In genomic region chr8:83900957-83901270, GRCm38 (mm10) we compare ENCODE assay signal across 9 mouse cellular contexts. TPM values are rescaled to one million over a fixed set of nuclear protein-coding genes. Genes with fewer than 3 reads are reported as not detected.
DNase-seq lines count a peak whose midpoint lies in the region; ATAC-seq lines count a peak whose summit lies in the region.
"Had no signal": no experiment of that assay in that cellular context is flagged by ENCODE, and none has a peak within 500 bp of the region (broad histone marks: within the 10 kb centered on the region; RNA-seq: fewer than 3 reads in every experiment).

No protein-coding gene starts in this region.

- no peaks in the 10 kb centered on the region for H3K9me3 ChIP-seq in liver, embryonic 16.5 days (replicated peaks; ENCODE audit: control insufficient read depth, low read length)

- H3K4me2 ChIP-seq in liver, embryonic 16.5 days (ENCODE audit: low read depth, low read length) = peak overlapping the region; percentile 85

- peaks cover 11% of the 10 kb centered on the region for H3K4me1 ChIP-seq in liver, embryonic 16.5 days (ENCODE audit: control insufficient read depth, low read depth, low read length)

- H3K27ac ChIP-seq in liver, embryonic 16.5 days (ENCODE audit: low read length) = no peak overlapping the region

- WGBS in liver, embryonic 16.5 days (ENCODE audit: insufficient replicate concordance) = under 1% methylated on average over 37 of the region's 40 CpGs

- H3K36me3 ChIP-seq in liver, embryonic 16.5 days (ENCODE audit: control insufficient read depth, insufficient read depth) = no peaks in the 10 kb centered on the region

- no peak for ATAC-seq in liver, embryonic 16.5 days (ENCODE audit: low read depth)

- peak overlapping the region; percentile 66 for H3K4me3 ChIP-seq in liver, embryonic 16.5 days (ENCODE audit: low read depth, low read length)

- peak; percentile 74 for DNase-seq in embryo, embryonic 11 days
- no peak for DNase-seq in embryo, embryonic 9.5 days (ENCODE audit: extremely low spot score)
- peak; percentile 35 for DNase-seq in A20 (ENCODE audit: low read depth, low spot score)
- peak; percentile 70 to 75 for DNase-seq in cerebellum, postnatal 14 days
- peak; percentile 68 for DNase-seq in induced T-regulatory cell, adult 2 months (ENCODE audit: low read depth)
- DNase-seq in right cerebral cortex, postnatal 36 days (ENCODE audit: low spot score in 2 of 2) = peak; percentile 71 to 76
- DNase-seq in c-Kit-positive CD71-positive TER-119-positive erythroid progenitor cells, embryonic 14.5 days (ENCODE audit: low spot score) = no peak

- H3K9ac ChIP-seq in liver, embryonic 16.5 days (ENCODE audit: low read depth, low read length) = peak overlapping the region; percentile 52

- H3K27me3 ChIP-seq in liver, embryonic 16.5 days (ENCODE audit: control insufficient read depth, insufficient read depth, low read depth, low read length) = peaks cover 56% of the 10 kb centered on the region
- H3K27me3 ChIP-seq: Patski had no signal

RNA-seq across cellular contexts. Expression of gene Adgrl1, which starts 1.0 kb away (rescaled TPM):
- 0.86 and 1.2 TPM in 2 replicates for polyA plus RNA-seq in liver, embryonic 16.5 days (2015; fragmentation: Nextera tagmentation; extraction: Ambion mirVana)

RNA-seq across cellular contexts. Expression of gene Gm10644, which starts 54.1 kb away (rescaled TPM):
- polyA plus RNA-seq in liver, embryonic 16.5 days (2015; fragmentation: Nextera tagmentation; extraction: Ambion mirVana) = 0.41 and 0.43 TPM in 2 replicates

RNA-seq across cellular contexts. Expression of gene Asf1b, which starts 54.4 kb away (rescaled TPM):
- polyA plus RNA-seq in liver, embryonic 16.5 days (2015; fragmentation: Nextera tagmentation; extraction: Ambion mirVana) = 108 and 110 TPM in 2 replicates

Comparison
In these comparisons a context has a peak if more than half of its experiments do, and no peak if none do; other contexts are left out.
1. DNase-seq: peak in embryo, embryonic 11 days (single experiment), A20 (single experiment), cerebellum, postnatal 14 days (2 of 2), induced T-regulatory cell, adult 2 months (single experiment) and right cerebral cortex, postnatal 36 days (2 of 2); none in embryo, embryonic 9.5 days (single experiment) and c-Kit-positive CD71-positive TER-119-positive erythroid progenitor cells, embryonic 14.5 days (single experiment).